Mouse (Mus musculus): ENCODE measurements at regions not wholly inside any gene's neighbourhood (a gene's known extent, or its start where the extent isn't known, plus 50 kb on each side); places are given as distances from the start of the nearest gene placed in this dataset.

DNA sequence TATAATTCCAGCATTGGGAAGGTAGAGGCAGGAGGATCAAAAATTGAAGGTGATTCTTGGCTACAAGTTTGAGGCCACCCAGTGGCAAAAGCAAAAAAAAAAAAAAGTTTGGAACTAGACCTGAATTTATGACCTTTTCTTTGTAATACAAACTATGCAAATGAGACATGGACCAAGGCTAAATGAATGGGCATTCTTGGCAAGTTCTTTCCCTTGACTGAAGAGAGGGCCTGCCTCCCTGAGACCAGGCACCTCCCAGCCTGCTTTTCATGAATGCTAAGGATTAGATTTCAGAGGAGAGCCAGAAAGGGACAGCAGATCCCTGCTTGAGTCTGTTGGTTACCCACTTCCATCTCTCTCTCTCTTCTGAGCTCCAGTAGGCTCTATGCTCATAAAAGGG lies 97.8 kb upstream of the Arntl start:
- TF ChIP-seq POLR2A (IDR thresholded peaks at IDR 0.05; ENCODE audit: insufficient read length, low read depth) = no peak
- no peak for TF ChIP-seq POLR2AphosphoS2 (IDR thresholded peaks at IDR 0.05; ENCODE audit: insufficient read length, low read depth)
- no peak for TF ChIP-seq MAX (IDR thresholded peaks at IDR 0.05; ENCODE audit: low read depth)
